Mouse (Mus musculus) adipose tissue, adult 10 weeks (tissue): ENCODE data around the gene St7. TPM values are rescaled to one million over a fixed set of nuclear protein-coding genes. Genes with fewer than 3 reads are reported as not detected.

Experiments used
- polyA plus RNA-seq: library from polyadenylated mRNA; stranded (reverse); fragments of 350-450 nt; fragmentation: Illumina TruSeq; extraction: RNeasy Lipid Tissue Mini Kit (QIAGEN cat#74804); gene quantifications from one replicate; pipeline ENCODE4 v1.2.3, GENCODE M21; 2014; ENCODE audit warnings: low read depth, low replicate concordance

The St7 gene
- polyA plus RNA-seq = 13.0 TPM

GRCm38 (mm10) chr6:17692647-17693046 lies at the start of gene St7:
Gene St7 (plus strand): TSS chr6:17692933.

Other genes with a start within 250 kb of the St7 start
- 13.0 TPM for gene Met, start 229.1 kb upstream of the St7 start, polyA plus RNA-seq
- 90.2 TPM for gene Capza2, start 56.7 kb upstream of the St7 start, polyA plus RNA-seq